Comparison of ENCODE assay signal across 14 mouse cellular contexts in genomic region chr4:63355877-63356665, GRCm38 (mm10). TPM values are rescaled to one million over a fixed set of nuclear protein-coding genes. Genes with fewer than 3 reads are reported as not detected.
DNase-seq lines count a peak whose midpoint lies in the region; ATAC-seq and TF ChIP-seq lines count a peak whose summit lies in the region.
"Had no signal": no experiment of that assay in that cellular context is flagged by ENCODE, and none has a peak within 500 bp of the region (broad histone marks: within the 10 kb centered on the region; RNA-seq: fewer than 3 reads in every experiment).

Orm3 (plus strand) TSS chr4:63356162.

- no peaks in the 10 kb centered on the region for H3K4me1 ChIP-seq in cerebellum, adult 2 months (ENCODE audit: control insufficient read depth, insufficient read depth, low read length)

- peak; percentile 49 to 63 for DNase-seq in cerebellum, postnatal 10 days
- no peak for DNase-seq in cerebellum, adult 2 months
- peak; percentile 16 for DNase-seq in CD4-positive, CD25-positive, alpha-beta regulatory T cell, adult 2 months (ENCODE audit: low read depth, low spot score)
- DNase-seq in kidney, postnatal 4 days = no peak
- DNase-seq in left cerebral cortex, adult 9 months (ENCODE audit: low spot score in 2 of 2) = no peak
- DNase-seq in gastrocnemius, adult 2 months = no peak
- DNase-seq: gastrocnemius, postnatal 14 days; retina, postnatal 1 day had no signal

- TF ChIP-seq POLR2A in cerebellum, adult 2 months (IDR thresholded peaks at IDR 0.05; ENCODE audit: borderline replicate concordance, insufficient read depth, low read length) = no peak

- no peak within 1 kb of the TSS for H3K27ac ChIP-seq in cerebellum, adult 2 months (ENCODE audit: insufficient read depth, low read length)
- H3K27ac ChIP-seq in gastrocnemius, adult 2 months = no peak within 1 kb of the TSS

- H3K4me3 ChIP-seq in cerebellum, adult 2 months (replicated peaks; ENCODE audit: insufficient read depth, low read depth, low read length) = no peak within 1 kb of the TSS
- no peak within 1 kb of the TSS for H3K4me3 ChIP-seq in gastrocnemius, adult 2 months

- no peak for TF ChIP-seq CTCF in cerebellum, adult 2 months (IDR thresholded peaks at IDR 0.05; ENCODE audit: borderline replicate concordance, insufficient read depth, low read depth, low read length)
- TF ChIP-seq CTCF in gastrocnemius, adult 2 months (IDR thresholded peaks at IDR 0.05) = no peak

- intact Hi-C loops in gastrocnemius, adult 2 months (cut with DNase I) = no loop called here

- WGBS in cerebellum, adult 2 months = 50% methylated on average over 4 of the region's 4 CpGs

- peak; percentile 12 for ATAC-seq in granulocyte monocyte progenitor cell, adult 5-6 weeks (replicated peaks; ENCODE audit: poor library complexity, severe bottlenecking)
- peak; percentile 55 to 67 for ATAC-seq in hematopoietic stem cell, adult 5-6 weeks (replicated peaks in 1 of 2; ENCODE audit: insufficient read depth in 1 of 2, low FRiP score in 2 of 2, low TSS enrichment in 1 of 2, low read depth in 1 of 2, poor library complexity in 2 of 2, severe bottlenecking in 2 of 2)
- ATAC-seq: intestine, embryonic 16.5 days had no signal

- H3K27me3 ChIP-seq in cerebellum, adult 2 months (ENCODE audit: control insufficient read depth, insufficient read depth, low read length) = no peaks in the 10 kb centered on the region

RNA-seq across cellular contexts. Expression of gene Orm3, which starts in this region (rescaled TPM):
- polyA plus RNA-seq in cerebellum, adult 2 months (2012; rRNA removed) = 0.14 TPM in 1 of 2 replicates, not detected in the other
- total RNA-seq in granulocyte monocyte progenitor cell, adult 5-6 weeks (2014; fragmentation: Nextera tagmentation) = not detected in 2 replicates
- not detected in 2 replicates for total RNA-seq in granulocyte monocyte progenitor cell, adult 5-6 weeks (2017)
- total RNA-seq in hematopoietic stem cell, adult 5-6 weeks (2017) = not detected in 2 replicates
- total RNA-seq in gastrocnemius, adult 2 months (2021) = not detected
- total RNA-seq: gastrocnemius, postnatal 14 days; left cerebral cortex, adult 8-10 months had no signal
- polyA plus RNA-seq: C2C12; intestine, embryonic 16.5 days; liver, embryonic 16.5 days had no signal

Comparison
In these comparisons a context has a peak if more than half of its experiments do, and no peak if none do; other contexts are left out.
1. DNase-seq: peak in cerebellum, postnatal 10 days (2 of 2) and CD4-positive, CD25-positive, alpha-beta regulatory T cell, adult 2 months (single experiment); none in cerebellum, adult 2 months (0 of 2), kidney, postnatal 4 days (0 of 2), left cerebral cortex, adult 9 months (0 of 2) and gastrocnemius, adult 2 months (single experiment).
2. Peak in ATAC-seq in granulocyte monocyte progenitor cell, adult 5-6 weeks; RNA of the gene not detected or under 1 TPM.
3. Peak in ATAC-seq in hematopoietic stem cell, adult 5-6 weeks; RNA of the gene not detected or under 1 TPM.